Mouse (Mus musculus) liver, embryonic 14.5 days (tissue): ENCODE data around the gene Ccr1l1. TPM values are rescaled to one million over a fixed set of nuclear protein-coding genes. Genes with fewer than 3 reads are reported as not detected.

Experiments used
- ATAC-seq: fragments of 200-750 bp; cut with Nextera tagmentation; 2 replicates; pipeline ENCODE4 v1.8.0; 2017; ENCODE audit warnings: moderate number of reproducible peaks, mild to moderate bottlenecking, moderate library complexity; ENCODE audit not compliant: insufficient read depth
- DNase-seq, 3 experiments: peaks; one replicate each; pipeline ENCODE4 v3.0.0-alpha.2; 2012 to 2013; ENCODE audit warnings: low read depth in 3 of 3, low spot score in 3 of 3
- H3K27ac ChIP-seq: fragments of 300-500 bp; sonication (generic); 2 replicates; pipeline ENCODE4 v1.5.1; 2014; ENCODE audit warnings: moderate library complexity, mild to moderate bottlenecking, control low read depth, inconsistent platforms
- H3K27me3 ChIP-seq: fragments of 300-500 bp; sonication (generic); 2 replicates; pipeline ENCODE4 v1.6.1; 2014; ENCODE audit warnings: mild to moderate bottlenecking, low read length, moderate library complexity; ENCODE audit not compliant: control insufficient read depth, insufficient read depth
- H3K36me3 ChIP-seq: fragments of 300-500 bp; sonication (generic); replicated peaks from 2 replicates; pipeline ENCODE4 v1.6.1; 2014; ENCODE audit warnings: low read depth; ENCODE audit not compliant: control insufficient read depth, insufficient read depth
- H3K4me1 ChIP-seq, 2 experiments: fragments of 200-500 bp in 1 of 2; fragments of 300-500 bp in 1 of 2; sonication (generic) in 1 of 2; replicated peaks; 2 replicates each; pipeline ENCODE4 v1.6.1; 2012 to 2014; ENCODE audit warnings: antibody characterized with exemption in 1 of 2, inconsistent platforms in 1 of 2, low read length in 1 of 2; ENCODE audit not compliant: control insufficient read depth in 2 of 2, insufficient read depth in 2 of 2
- H3K4me2 ChIP-seq: fragments of 300-500 bp; sonication (generic); 2 replicates; pipeline ENCODE4 v1.6.1; 2014; ENCODE audit warnings: low read depth, mild to moderate bottlenecking, control low read depth, moderate library complexity
- H3K4me3 ChIP-seq, 2 experiments: fragments of 200-500 bp in 1 of 2; fragments of 300-500 bp in 1 of 2; sonication (generic) in 1 of 2; 2 replicates each; pipeline ENCODE4 v1.5.1; 2012 to 2014; ENCODE audit warnings: low read depth in 2 of 2, low read length in 2 of 2, mild to moderate bottlenecking in 2 of 2, control low read depth in 1 of 2, inconsistent platforms in 1 of 2, moderate library complexity in 1 of 2; ENCODE audit not compliant: insufficient read depth in 1 of 2
- H3K9ac ChIP-seq: fragments of 300-500 bp; sonication (generic); replicated peaks from 2 replicates; pipeline ENCODE4 v1.6.1; 2014; ENCODE audit warnings: mild to moderate bottlenecking, control low read depth, moderate library complexity
- H3K9me3 ChIP-seq: fragments of 300-500 bp; sonication (generic); 2 replicates; pipeline ENCODE4 v1.6.1; 2016; ENCODE audit warnings: low read length, mixed read lengths; ENCODE audit not compliant: control insufficient read depth
- CTCF ChIP-seq: IDR thresholded peaks from 2 replicates; pipeline ENCODE4 v1.5.1; 2016; ENCODE audit warnings: antibody characterized with exemption, low read depth, control low read depth
- EP300 ChIP-seq: IDR thresholded peaks from 2 replicates; pipeline ENCODE4 v1.6.1; 2016; ENCODE audit warnings: antibody characterized with exemption, low read depth
- WGBS: fragments of 180-500 bp; shearing (Covaris S2); extraction: QIAGEN DNeasy Blood & Tissue Kit; methylation state at CpG from one replicate; pipeline ENCODE4 v1.1.7; 2014; ENCODE audit not compliant: insufficient replicate concordance; 5-methylcytosine and 5-hydroxymethylcytosine counted together
- polyA plus RNA-seq, 2 experiments: library from polyadenylated mRNA; depleted of rRNA in 1 of 2; stranded (reverse) in 1 of 2; unstranded in 1 of 2; fragments of >200 nt; fragmentation: Nextera tagmentation in 1 of 2; extraction: Ambion mirVana in 1 of 2; gene quantifications; 2 replicates each; pipeline versions ENCODE4 v1.2.1 to v1.2.3; 2012 to 2014

The Ccr1l1 gene
- polyA plus RNA-seq, 2 experiments = 0.04 TPM; not detected in 1

DNA sequence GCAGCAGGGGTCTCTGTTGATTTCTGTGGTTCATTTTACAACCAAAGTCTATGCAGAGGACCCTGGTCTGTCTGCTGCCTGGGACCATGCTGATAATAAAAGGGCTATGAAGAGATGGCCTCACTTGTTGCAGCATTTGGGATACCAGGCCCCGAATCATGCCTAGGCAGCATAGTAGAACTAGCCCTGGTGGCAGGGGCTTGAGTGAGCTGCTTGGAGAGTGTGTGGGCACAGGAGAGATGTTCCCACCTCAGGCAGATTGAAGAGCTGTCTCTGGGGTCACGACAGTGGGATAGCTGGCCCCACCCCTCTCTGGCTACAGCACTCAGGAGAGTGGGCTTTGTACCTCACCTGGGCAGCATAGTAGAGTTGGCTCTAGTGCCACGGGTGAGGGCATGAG, 47.7 kb downstream of the Ccr1l1 start:
- ATAC-seq (no peak), DNase-seq (peak in 2 of 3 experiments; percentile 17 to 24)
- no peak overlapping the region for H3K4me2 ChIP-seq
- 48% methylated on average over 3 of the region's 3 CpGs for WGBS
- no peak overlapping the region for H3K9ac ChIP-seq
- no peaks in the 10 kb centered on the region for H3K27me3 ChIP-seq
- H3K4me1 ChIP-seq = peaks cover 30 to 54% of the 10 kb centered on the region in 2 experiments
- no peak overlapping the region for H3K4me3 ChIP-seq
- no peak for TF ChIP-seq CTCF
- TF ChIP-seq EP300 = no peak
- H3K36me3 ChIP-seq = no peaks in the 10 kb centered on the region
- H3K9me3 ChIP-seq = no peaks in the 10 kb centered on the region
- 0 out of 2 replicates have a peak overlapping the region, but pooled peaks have one; percentile 19 for H3K27ac ChIP-seq

DNA sequence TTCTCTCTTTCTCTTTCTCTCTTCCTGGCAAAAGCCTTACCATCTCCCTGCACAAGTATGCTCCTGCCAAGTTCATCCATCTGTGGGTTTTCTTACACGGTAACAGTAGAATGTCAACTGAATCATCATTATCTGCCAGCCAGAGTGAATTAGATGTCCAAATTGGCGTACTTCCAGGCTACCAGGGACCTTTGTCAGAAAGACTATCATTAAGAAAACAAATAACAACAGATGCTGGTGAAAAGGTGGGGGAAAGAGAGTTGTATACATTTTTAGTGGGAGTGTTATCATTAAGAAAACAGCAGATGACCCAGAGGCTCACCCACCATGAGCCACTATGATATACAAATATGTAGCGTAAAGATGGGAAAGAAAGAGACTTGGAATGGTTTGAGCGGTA, 48.3 kb downstream of the Ccr1l1 start:
- Histone ChIP-seq H3K27me3 (no peaks in the 10 kb centered on the region), H3K9ac (no peak overlapping the region), H3K36me3 (no peaks in the 10 kb centered on the region), H3K4me3 (no peak overlapping the region), H3K4me1 (peaks cover 30 to 54% of the 10 kb centered on the region in 2 experiments), H3K27ac (no peak overlapping the region), H3K9me3 (no peaks in the 10 kb centered on the region), H3K4me2 (no peak overlapping the region)
- 53% methylated on average over 4 of the region's 4 CpGs for WGBS
- DNase-seq (no peak), ATAC-seq (no peak)
- TF ChIP-seq EP300 = no peak
- TF ChIP-seq CTCF = no peak

DNA sequence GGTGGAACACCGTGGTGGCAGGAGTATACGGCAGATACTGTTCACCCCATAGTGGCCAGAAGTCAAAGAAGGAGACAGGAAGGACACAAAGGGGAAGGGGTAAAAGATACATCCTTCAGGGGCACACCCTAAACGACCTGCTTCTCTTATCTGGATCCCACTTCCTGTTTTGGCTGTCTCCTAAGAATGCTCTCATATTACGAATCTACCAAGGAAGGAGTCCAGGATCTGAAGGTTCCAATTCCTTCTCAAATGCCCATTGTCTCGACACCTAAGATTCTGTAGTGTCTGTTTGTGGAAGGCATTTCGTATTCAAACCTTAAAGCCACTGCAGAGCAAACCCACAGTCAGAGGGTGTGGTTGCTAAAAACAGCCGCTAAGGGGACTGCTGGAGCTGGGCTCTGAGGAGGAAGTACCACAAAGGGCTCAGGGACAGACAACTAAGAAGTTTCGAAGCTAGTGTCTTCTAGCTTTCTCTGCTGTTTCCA, 49.4 kb downstream of the Ccr1l1 start:
- peak overlapping the region; percentile 49 for H3K27ac ChIP-seq
- H3K4me1 ChIP-seq = peaks cover 30 to 55% of the 10 kb centered on the region in 2 experiments
- DNase-seq = peak in 2 of 3 experiments; percentile 49
- TF ChIP-seq EP300 (peak; percentile 32; the same call in 1 of the 2 replicates), CTCF (peak; percentile 70)
- peak overlapping the region; percentile 37 to 44 for H3K4me3 ChIP-seq
- no peak for ATAC-seq
- no peaks in the 10 kb centered on the region for H3K36me3 ChIP-seq
- no peaks in the 10 kb centered on the region for H3K27me3 ChIP-seq
- peak overlapping the region; percentile 58 for H3K9ac ChIP-seq
- WGBS = 5% methylated on average over 8 of the region's 8 CpGs
- H3K9me3 ChIP-seq = no peaks in the 10 kb centered on the region
- H3K4me2 ChIP-seq = peak overlapping the region; percentile 75

DNA sequence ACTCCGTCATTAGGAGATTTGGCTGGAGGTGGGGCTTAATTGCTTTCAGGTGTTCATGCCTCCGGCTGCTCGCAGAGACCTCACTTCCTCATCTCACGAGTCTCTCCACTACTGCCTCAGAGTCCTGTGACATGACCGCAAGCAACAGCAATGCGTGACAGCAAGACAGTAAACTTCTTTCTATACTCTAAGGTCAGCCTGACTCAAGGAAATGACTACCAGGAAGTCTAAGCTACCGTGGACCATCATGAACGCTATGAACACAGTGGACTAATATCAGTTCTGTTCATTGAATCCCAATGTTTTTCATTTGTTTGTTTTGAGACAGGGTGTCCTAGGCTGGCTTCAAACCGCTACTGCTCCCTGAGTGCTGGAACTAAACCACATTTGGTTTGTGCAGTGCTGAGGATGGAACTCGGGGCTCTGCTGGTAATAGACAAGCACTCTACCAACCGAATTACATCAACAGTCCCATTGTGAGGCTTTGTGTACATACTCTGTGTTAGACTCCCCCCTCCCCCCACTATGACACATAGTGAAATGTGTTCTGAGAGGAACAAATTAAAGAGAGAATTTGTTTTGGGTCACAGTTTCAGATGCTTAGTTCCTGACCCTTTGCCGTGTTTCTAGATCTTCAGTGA, 50.0 kb downstream of the Ccr1l1 start:
- 7% methylated on average over 12 of the region's 12 CpGs for WGBS
- peak overlapping the region; percentile 58 for H3K9ac ChIP-seq
- H3K4me1 ChIP-seq = peaks cover 30 to 53% of the 10 kb centered on the region in 2 experiments
- ATAC-seq = no peak
- H3K27me3 ChIP-seq = no peaks in the 10 kb centered on the region
- H3K27ac ChIP-seq = peak overlapping the region; percentile 49
- no peak for TF ChIP-seq CTCF
- TF ChIP-seq EP300 = no peak
- DNase-seq = peak in 2 of 3 experiments; percentile 30 to 31
- no peaks in the 10 kb centered on the region for H3K9me3 ChIP-seq
- H3K4me3 ChIP-seq = peak overlapping the region; percentile 37 to 44
- H3K36me3 ChIP-seq = no peaks in the 10 kb centered on the region
- H3K4me2 ChIP-seq = peak overlapping the region; percentile 75

DNA sequence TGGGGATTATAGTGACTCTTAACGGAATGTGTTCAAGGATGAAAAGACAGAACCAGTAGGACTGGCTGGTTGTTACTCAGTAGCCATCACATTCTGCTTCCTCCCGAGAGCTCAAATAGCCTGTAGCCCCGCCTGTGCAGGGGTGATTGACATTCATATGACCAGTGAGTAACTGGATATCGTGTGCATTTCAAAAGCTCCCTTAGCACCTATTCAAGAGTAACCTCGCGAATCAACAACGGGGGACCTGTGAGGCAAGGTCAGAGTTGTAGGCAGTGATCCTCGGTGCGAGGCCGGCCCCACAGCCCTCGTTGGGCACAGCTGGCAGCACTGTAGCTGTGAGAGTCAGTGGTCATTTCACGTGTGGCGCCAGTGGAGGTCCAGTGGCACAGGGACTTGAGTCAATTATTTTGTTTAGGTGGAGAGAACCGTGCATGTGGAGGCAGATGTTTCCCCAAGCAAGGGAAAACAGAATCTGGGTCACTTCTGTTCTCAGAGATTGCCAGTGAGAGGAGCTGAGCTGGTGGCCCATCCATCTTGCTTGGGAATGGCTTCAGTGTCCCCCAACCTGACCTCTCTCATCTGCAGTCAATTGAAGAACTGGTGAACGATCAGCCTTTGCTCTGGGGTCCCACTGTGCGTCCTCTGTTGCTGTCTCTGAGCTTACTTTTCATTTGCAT, 50.8 kb downstream of the Ccr1l1 start:
- Histone ChIP-seq H3K9ac (no peak overlapping the region; the same call in 1 of the 2 replicates), H3K36me3 (no peaks in the 10 kb centered on the region), H3K9me3 (no peaks in the 10 kb centered on the region), H3K27ac (peak overlapping the region; percentile 10; the same call in 1 of the 2 replicates), H3K4me3 (no peak overlapping the region), H3K4me1 (peaks cover 30 to 47% of the 10 kb centered on the region in 2 experiments), H3K4me2 (peak overlapping the region; percentile 75), H3K27me3 (no peaks in the 10 kb centered on the region)
- ATAC-seq (no peak), DNase-seq (peak in 2 of 3 experiments; percentile 23 to 25)
- WGBS = 50% methylated on average over 16 of the region's 16 CpGs
- TF ChIP-seq CTCF (no peak), EP300 (no peak)

Other genes starting within 250 kb of the Ccr1l1 start
- gene Cxcr6, start 171.9 kb downstream of the Ccr1l1 start, polyA plus RNA-seq (2012; rRNA removed) = 0.03 and 0.04 TPM in 2 replicates
- 0.18 and 0.23 TPM in 2 replicates for gene Cxcr6, start 171.9 kb downstream of the Ccr1l1 start, polyA plus RNA-seq (2014; fragmentation: Nextera tagmentation; extraction: Ambion mirVana)
- gene Fyco1, start 126.5 kb downstream of the Ccr1l1 start, polyA plus RNA-seq (2012; rRNA removed) = 2.1 and 2.5 TPM in 2 replicates
- gene Fyco1, start 126.5 kb downstream of the Ccr1l1 start, polyA plus RNA-seq (2014; fragmentation: Nextera tagmentation; extraction: Ambion mirVana) = 1.6 and 2.9 TPM in 2 replicates
- gene Xcr1, start 116.4 kb downstream of the Ccr1l1 start, polyA plus RNA-seq (2012; rRNA removed) = 0.01 TPM in 1 of 2 replicates, not detected in the other
- not detected in 2 replicates for gene Xcr1, start 116.4 kb downstream of the Ccr1l1 start, polyA plus RNA-seq (2014; fragmentation: Nextera tagmentation; extraction: Ambion mirVana)
- gene Ccr1, start 9.7 kb downstream of the Ccr1l1 start, polyA plus RNA-seq (2012; rRNA removed) = 0.70 and 1.4 TPM in 2 replicates
- 2.0 and 2.4 TPM in 2 replicates for gene Ccr1, start 9.7 kb downstream of the Ccr1l1 start, polyA plus RNA-seq (2014; fragmentation: Nextera tagmentation; extraction: Ambion mirVana)
- 0.02 and 0.07 TPM in 2 replicates for gene Ccr3, start 43.6 kb upstream of the Ccr1l1 start, polyA plus RNA-seq (2012; rRNA removed)
- gene Ccr3, start 43.6 kb upstream of the Ccr1l1 start, polyA plus RNA-seq (2014; fragmentation: Nextera tagmentation; extraction: Ambion mirVana) = 0.05 and 0.13 TPM in 2 replicates
- gene Ccr2, start 123.5 kb upstream of the Ccr1l1 start, polyA plus RNA-seq (2012; rRNA removed) = 2.0 and 3.4 TPM in 2 replicates
- 4.3 and 6.8 TPM in 2 replicates for gene Ccr2, start 123.5 kb upstream of the Ccr1l1 start, polyA plus RNA-seq (2014; fragmentation: Nextera tagmentation; extraction: Ambion mirVana)
- 0.35 and 0.42 TPM in 2 replicates for gene Ccr5, start 143.1 kb upstream of the Ccr1l1 start, polyA plus RNA-seq (2012; rRNA removed)
- 1.6 and 1.9 TPM in 2 replicates for gene Ccr5, start 143.1 kb upstream of the Ccr1l1 start, polyA plus RNA-seq (2014; fragmentation: Nextera tagmentation; extraction: Ambion mirVana)